Mouse (Mus musculus) cerebellum, postnatal 25 days (tissue): ENCODE measurements around the gene Obp1b.
"Not testable (repeated sequence)": the region's sequence is repeated elsewhere in the genome, so short reads cannot be mapped to it uniquely, and the experiment has no call there.

Experiments used
- DNase-seq, 2 experiments: peaks; one replicate each; pipeline ENCODE4 v3.0.0; 2021; ENCODE audit warnings: mixed read lengths in 2 of 2

The Obp1b gene

DNA sequence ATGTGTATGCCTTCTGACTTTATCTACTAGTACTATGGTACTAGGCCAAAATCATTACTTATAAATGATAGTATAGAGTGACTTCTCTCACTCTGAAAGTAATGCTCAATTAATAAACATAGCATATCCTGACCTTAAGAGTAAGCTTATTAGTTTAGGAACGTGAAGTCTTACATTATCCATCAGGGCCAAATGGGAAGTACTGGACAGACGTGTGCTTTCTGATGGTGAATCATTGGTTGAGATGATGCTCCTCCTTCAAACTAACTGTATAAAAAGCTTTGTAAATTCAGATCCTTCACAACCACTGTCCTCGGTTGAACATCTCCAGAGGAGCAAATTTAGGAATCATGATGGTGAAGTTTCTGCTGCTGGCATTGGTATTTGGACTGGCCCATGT is at the start of gene Obp1b:
Gene Obp1b, plus strand, starts transcription at position 301 of the 400 bp plus-strand sequence.
- DNase-seq = not testable (repeated sequence)

DNA sequence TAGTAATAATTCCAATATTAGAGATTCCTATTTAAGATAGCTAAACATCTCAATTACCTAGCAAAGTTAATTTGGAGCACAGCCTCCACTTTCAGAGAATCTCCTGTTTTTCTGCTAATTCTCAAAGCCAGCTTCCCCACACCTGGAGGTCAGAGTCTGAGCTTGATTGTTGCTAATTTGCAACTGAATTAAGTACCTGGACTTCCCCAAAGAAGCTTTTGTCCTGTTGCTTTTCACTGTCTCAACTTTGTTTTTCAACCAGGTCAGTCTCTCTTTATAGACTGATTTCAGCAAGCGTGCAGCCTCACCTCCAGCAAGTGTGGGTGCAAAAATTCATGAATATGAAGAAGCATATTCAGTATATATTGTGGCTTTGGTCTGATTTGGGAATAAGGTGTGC is 15.6 kb downstream of the Obp1b start:
- DNase-seq = not testable (repeated sequence)

- DNase-seq = no peak
These were observed 16.3 kb downstream of the Obp1b start for GRCm38 (mm10) chrX:78202829-78203228.
